Mouse (Mus musculus): ENCODE data around the gene Psmd10. TPM values are rescaled to one million over a fixed set of nuclear protein-coding genes. Genes with fewer than 3 reads are reported as not detected.
A peak's percentile ranks its signal among the peaks of the same experiment; 100 is the strongest.

The Psmd10 gene
- polyA plus RNA-seq, 1 experiment from 2014 or later: 39.5 TPM

DNA sequence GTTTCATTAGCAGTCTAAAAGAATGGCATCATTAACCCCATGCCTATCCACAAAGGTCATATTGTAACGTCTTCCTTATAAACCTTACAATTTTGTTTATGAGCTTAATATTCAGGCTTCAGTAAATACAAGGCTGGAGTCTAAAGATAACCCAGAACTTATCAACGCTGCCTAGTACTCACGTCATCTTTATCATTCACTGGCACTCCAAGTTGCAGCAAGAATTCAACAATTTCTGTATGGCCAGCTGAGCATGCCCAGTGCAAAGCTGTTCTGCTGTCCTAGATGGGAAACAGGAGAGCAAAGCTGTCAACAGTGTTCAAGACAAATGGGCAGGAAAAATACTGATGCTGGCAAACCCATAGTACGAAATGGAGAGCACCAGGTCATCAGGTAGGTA is 2.9 kb downstream of the Psmd10 start:
- H3K27me3 ChIP-seq: peaks cover 21% of the 10 kb centered on the region
- WGBS: 88% methylated on average over 4 of the region's 4 CpGs
- no peak overlapping the region for H3K27ac ChIP-seq
- 0 out of 2 replicates have a peak, but pooled peaks cover 6% of the 10 kb centered on the region for H3K36me3 ChIP-seq
- no peaks in the 10 kb centered on the region for H3K9me3 ChIP-seq
- H3K4me2 ChIP-seq: no peak overlapping the region
- no peak for ATAC-seq (ENCODE audit: insufficient number of reproducible peaks, insufficient read depth, low FRiP score, low TSS enrichment, low read depth)
- no peak overlapping the region for H3K9ac ChIP-seq
- H3K4me1 ChIP-seq: no peaks in the 10 kb centered on the region
- H3K4me3 ChIP-seq: no peak overlapping the region

DNA sequence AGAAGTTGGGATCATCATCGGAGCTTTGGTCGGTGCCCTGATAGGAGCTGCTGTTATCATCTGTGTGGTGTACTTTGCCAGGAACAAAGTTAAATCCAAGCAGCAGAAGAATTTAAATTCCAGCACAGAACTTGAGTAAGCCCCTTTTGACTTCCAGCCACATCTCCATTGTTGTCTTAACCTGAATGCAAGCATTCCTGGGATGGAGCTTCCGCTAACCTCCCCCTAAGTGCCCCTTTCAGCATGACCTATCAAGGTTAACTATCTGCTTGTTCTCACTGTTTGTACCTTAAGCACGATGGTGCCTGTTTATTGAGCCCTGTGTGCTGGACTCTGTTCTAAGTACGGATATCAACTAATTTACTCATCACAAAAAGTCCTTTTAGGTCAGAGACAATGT is 20.3 kb downstream of the Psmd10 start:
- H3K4me3 ChIP-seq: no peak overlapping the region
- no peak overlapping the region for H3K4me2 ChIP-seq
- ATAC-seq (ENCODE audit: insufficient number of reproducible peaks, insufficient read depth, low FRiP score, low TSS enrichment, low read depth): no peak
- 76% methylated on average over 5 of the region's 5 CpGs for whole genome bisulfite sequencing
- H3K9ac ChIP-seq: no peak overlapping the region
- H3K27ac ChIP-seq: no peak overlapping the region
- peaks cover 52% of the 10 kb centered on the region for H3K27me3 ChIP-seq
- H3K9me3 ChIP-seq: no peaks in the 10 kb centered on the region
- H3K4me1 ChIP-seq: no peaks in the 10 kb centered on the region
- H3K36me3 ChIP-seq: no peaks in the 10 kb centered on the region

GRCm38 (mm10) chrX:140933263-140933662 is 23.3 kb downstream of the Psmd10 start:
- H3K27ac ChIP-seq: no peak overlapping the region
- H3K27me3 ChIP-seq: peaks cover 45% of the 10 kb centered on the region
- no peaks in the 10 kb centered on the region for H3K4me1 ChIP-seq
- H3K9ac ChIP-seq: no peak overlapping the region
- no peak for ATAC-seq (ENCODE audit: insufficient number of reproducible peaks, insufficient read depth, low FRiP score, low TSS enrichment, low read depth)
- no peaks in the 10 kb centered on the region for H3K9me3 ChIP-seq
- WGBS: 82% methylated on average over 3 of the region's 3 CpGs
- no peak overlapping the region for H3K4me3 ChIP-seq
- no peaks in the 10 kb centered on the region for H3K36me3 ChIP-seq
- H3K4me2 ChIP-seq: no peak overlapping the region

GRCm38 (mm10) chrX:140932066-140932465 is 24.5 kb downstream of the Psmd10 start:
- WGBS: 61% methylated on average over 3 of the region's 3 CpGs
- Histone ChIP-seq H3K36me3 (no peaks in the 10 kb centered on the region), H3K27ac (no peak overlapping the region), H3K9me3 (no peaks in the 10 kb centered on the region), H3K4me1 (no peaks in the 10 kb centered on the region), H3K4me3 (no peak overlapping the region), H3K27me3 (peaks cover 51% of the 10 kb centered on the region), H3K4me2 (no peak overlapping the region), H3K9ac (no peak overlapping the region)
- no peak for ATAC-seq (ENCODE audit: insufficient number of reproducible peaks, insufficient read depth, low FRiP score, low TSS enrichment, low read depth)

DNA sequence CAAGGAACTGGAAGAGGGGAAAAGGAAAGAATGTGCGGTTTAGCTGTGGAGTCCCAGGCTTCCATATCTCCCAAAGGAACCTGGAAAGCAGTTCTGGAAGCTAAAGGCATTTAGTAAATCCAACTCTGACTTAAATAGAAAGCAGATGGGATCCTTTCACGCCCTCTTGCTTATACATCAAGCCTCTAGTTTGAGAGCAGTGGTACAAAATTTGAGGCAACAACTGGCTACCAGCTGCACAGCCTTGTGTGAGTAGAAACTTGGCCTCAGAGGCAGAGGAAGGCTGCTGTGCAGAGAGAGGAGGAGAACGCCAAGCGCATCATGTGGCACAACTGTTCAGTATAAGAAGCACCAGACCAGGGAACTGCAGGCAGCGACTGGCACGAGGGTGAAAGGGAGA is 35.2 kb downstream of the Psmd10 start:
- no peak overlapping the region for H3K4me2 ChIP-seq
- H3K4me1 ChIP-seq: peaks cover 7% of the 10 kb centered on the region; the same call in 1 of the 2 replicates
- H3K27me3 ChIP-seq: peaks cover 68% of the 10 kb centered on the region
- H3K36me3 ChIP-seq: no peaks in the 10 kb centered on the region
- peak overlapping the region; percentile 51 for H3K27ac ChIP-seq
- H3K9me3 ChIP-seq: no peaks in the 10 kb centered on the region
- no peak for ATAC-seq (ENCODE audit: insufficient number of reproducible peaks, insufficient read depth, low FRiP score, low TSS enrichment, low read depth)
- no peak overlapping the region for H3K9ac ChIP-seq
- 53% methylated on average over 6 of the region's 6 CpGs for WGBS
- H3K4me3 ChIP-seq: no peak overlapping the region

GRCm38 (mm10) chrX:140907360-140907759 is 49.2 kb downstream of the Psmd10 start, which contains the start of gene Vsig1:
TSS of gene Vsig1 (plus strand) at chrX:140907608.
- Histone ChIP-seq H3K9me3 (no peaks in the 10 kb centered on the region), H3K4me1 (no peaks in the 10 kb centered on the region), H3K4me2 (no peak within 1 kb of the TSS), H3K27me3 (peaks cover 24% of the 10 kb centered on the region), H3K9ac (no peak within 1 kb of the TSS), H3K27ac (no peak within 1 kb of the TSS), H3K36me3 (no peaks in the 10 kb centered on the region), H3K4me3 (no peak within 1 kb of the TSS)
- 67% methylated on average over 7 of the region's 7 CpGs for WGBS
- ATAC-seq (ENCODE audit: insufficient number of reproducible peaks, insufficient read depth, low FRiP score, low TSS enrichment, low read depth): no peak

DNA sequence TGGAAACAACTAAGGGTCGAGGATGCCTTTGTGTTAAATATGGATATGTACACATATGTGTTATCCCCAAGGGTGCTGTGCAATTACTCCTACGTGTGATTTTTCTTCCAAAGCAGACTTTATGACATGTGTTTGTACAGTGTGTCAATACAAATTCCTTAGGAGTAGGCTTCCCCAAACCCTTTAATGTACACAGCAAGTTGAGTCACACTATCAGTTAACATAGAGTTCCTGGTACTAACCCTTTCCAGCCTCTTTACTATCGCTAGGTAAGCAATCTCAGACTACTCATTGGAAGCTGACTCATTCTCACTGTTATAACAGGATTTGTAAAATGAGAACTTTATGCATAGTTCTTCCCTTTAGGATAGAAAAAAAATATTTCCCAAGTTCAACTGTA is 53.0 kb downstream of the Psmd10 start:
- ATAC-seq (ENCODE audit: insufficient number of reproducible peaks, insufficient read depth, low FRiP score, low TSS enrichment, low read depth): no peak
- 81% methylated on average over 3 of the region's 3 CpGs for WGBS

More for the DNA sequence above, 53.0 kb downstream of the Psmd10 start:
- peaks cover 24% of the 10 kb centered on the region; the same call in 1 of the 2 replicates for H3K27me3 ChIP-seq
- H3K4me1 ChIP-seq: no peaks in the 10 kb centered on the region
- H3K9ac ChIP-seq: no peak overlapping the region
- no peak overlapping the region for H3K4me3 ChIP-seq
- no peaks in the 10 kb centered on the region for H3K36me3 ChIP-seq
- no peaks in the 10 kb centered on the region for H3K9me3 ChIP-seq
- no peak overlapping the region for H3K27ac ChIP-seq
- H3K4me2 ChIP-seq: no peak overlapping the region

Other genes starting within 250 kb of the Psmd10 start
- gene Tex13b, start 143.3 kb downstream of the Psmd10 start, polyA plus RNA-seq (2015; fragmentation: Nextera tagmentation; extraction: Ambion mirVana): 0.13 TPM in 1 of 2 replicates, not detected in the other
- gene Vsig1, start 49.1 kb downstream of the Psmd10 start, polyA plus RNA-seq (2015; fragmentation: Nextera tagmentation; extraction: Ambion mirVana): 0.12 TPM in 1 of 2 replicates, not detected in the other
- gene Atg4a, start 179 bp upstream of the Psmd10 start, polyA plus RNA-seq (2015; fragmentation: Nextera tagmentation; extraction: Ambion mirVana): 17.6 and 18.1 TPM in 2 replicates

Data from embryonic facial prominence, embryonic 13.5 days (tissue).